Mouse (Mus musculus): Measurements from ENCODE around the gene Ttc39b.
A peak's percentile ranks its signal among the peaks of the same experiment; 100 is the strongest.

Ttc39b gene

GRCm38 (mm10) chr4:83323910-83324684, at the start of gene Ttc39b:
Gene Ttc39b (minus strand): TSS chr4:83324255.
- DNase-seq = peak; percentile 100

- DNase-seq = no peak
These were observed 49.3 kb upstream of the Ttc39b start for GRCm38 (mm10) chr4:83373381-83373780.

- DNase-seq = no peak
These were observed 33.7 kb upstream of the Ttc39b start for GRCm38 (mm10) chr4:83357738-83358137.

- no peak for DNase-seq
These were observed 30.7 kb upstream of the Ttc39b start for GRCm38 (mm10) chr4:83354786-83355185.

- DNase-seq = no peak
These were observed 29.9 kb upstream of the Ttc39b start for GRCm38 (mm10) chr4:83353949-83354348.

GRCm38 (mm10) chr4:83353276-83353675, 29.2 kb upstream of the Ttc39b start:
- DNase-seq = no peak

- no peak for DNase-seq
These were observed 26.7 kb upstream of the Ttc39b start for GRCm38 (mm10) chr4:83350719-83351118.

- DNase-seq = no peak
These were observed 24.9 kb upstream of the Ttc39b start for GRCm38 (mm10) chr4:83348970-83349369.

- peak in 1 of 2 experiments; percentile 24 for DNase-seq
These were observed 19.8 kb upstream of the Ttc39b start for GRCm38 (mm10) chr4:83343895-83344294.

- no peak for DNase-seq
These were observed 19.2 kb upstream of the Ttc39b start for GRCm38 (mm10) chr4:83343146-83343823.

- DNase-seq = no peak
These were observed 18.4 kb upstream of the Ttc39b start for GRCm38 (mm10) chr4:83342268-83342970.

GRCm38 (mm10) chr4:83339393-83339792, 15.3 kb upstream of the Ttc39b start:
- DNase-seq = no peak

- no peak for DNase-seq
These were observed 13.7 kb upstream of the Ttc39b start for GRCm38 (mm10) chr4:83337717-83338116.

- no peak for DNase-seq
These were observed 6.3 kb upstream of the Ttc39b start for GRCm38 (mm10) chr4:83330369-83330768.

- DNase-seq = no peak
These were observed 5.6 kb upstream of the Ttc39b start for GRCm38 (mm10) chr4:83329615-83330014.

GRCm38 (mm10) chr4:83328026-83328945, 4.2 kb upstream of the Ttc39b start:
- DNase-seq = peak; percentile 24 to 35

- DNase-seq = peak; percentile 16 to 17
These were observed 3.5 kb upstream of the Ttc39b start for GRCm38 (mm10) chr4:83327526-83327925.

GRCm38 (mm10) chr4:83325366-83325765, 1.3 kb upstream of the Ttc39b start:
- no peak for DNase-seq

GRCm38 (mm10) chr4:83323201-83323903, 703 bp downstream of the Ttc39b start:
- DNase-seq = peak; percentile 77 to 79

GRCm38 (mm10) chr4:83319736-83320135, 4.3 kb downstream of the Ttc39b start:
- DNase-seq = no peak

- no peak for DNase-seq
These were observed 5.3 kb downstream of the Ttc39b start for GRCm38 (mm10) chr4:83318758-83319157.

- no peak for DNase-seq
These were observed 6.2 kb downstream of the Ttc39b start for GRCm38 (mm10) chr4:83317826-83318348.
